Mouse (Mus musculus) testis, postnatal 10 days (tissue): ENCODE data around the gene 1110002E22Rik.

Experiments
- DNase-seq: peaks from one replicate; pipeline ENCODE4 v3.0.0; 2021; ENCODE audit warnings: low spot score

The 1110002E22Rik gene

DNA sequence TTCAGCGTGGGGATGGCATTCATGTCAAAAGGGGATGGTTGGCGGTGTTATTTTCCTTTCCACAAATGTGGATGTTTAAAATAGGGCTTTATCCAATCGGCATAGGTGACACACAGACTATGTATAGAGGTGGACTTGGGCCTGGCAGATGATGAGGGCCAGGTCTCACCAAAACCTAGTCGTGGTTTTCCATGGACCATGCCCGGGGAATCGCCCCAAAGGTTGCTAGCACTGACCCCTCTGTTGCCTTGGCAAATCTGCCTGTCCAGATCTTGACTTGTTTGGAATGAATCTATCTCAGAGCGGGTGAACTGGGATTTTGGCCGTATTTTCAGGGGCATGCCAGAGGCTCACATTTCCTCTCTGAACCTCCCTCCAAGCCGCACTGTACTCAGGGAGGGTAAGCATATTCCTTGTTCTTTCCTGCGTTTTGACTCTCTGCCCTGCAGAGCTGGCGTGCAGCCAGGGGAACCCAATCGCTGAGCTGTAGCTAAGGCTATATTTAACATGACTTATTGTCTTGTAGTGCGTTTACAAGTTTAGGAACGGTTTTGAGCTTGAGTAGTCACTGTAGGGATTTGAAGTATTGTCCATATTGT is 1.0 kb upstream of the 1110002E22Rik start:
- DNase-seq: peak; percentile 72

DNA sequence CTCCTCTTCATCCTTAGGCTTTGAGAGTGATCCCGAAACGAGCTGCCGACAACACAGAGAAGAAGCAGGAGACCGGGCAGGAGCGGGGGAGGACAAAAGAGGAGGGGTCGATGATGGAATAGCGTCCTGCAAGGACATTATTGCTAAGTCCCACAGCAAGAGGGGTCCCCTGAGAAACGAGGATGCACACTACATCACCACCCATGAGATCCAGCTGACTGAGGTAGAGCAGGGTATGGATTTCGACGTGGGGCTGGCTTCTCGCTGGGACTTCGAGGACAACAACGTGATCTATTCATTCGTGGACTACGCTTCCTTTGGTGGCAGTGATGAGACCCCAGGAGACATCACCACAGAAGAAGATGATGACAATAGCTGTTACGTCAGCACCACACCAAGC is 1.1 kb downstream of the 1110002E22Rik start:
- no peak for DNase-seq

DNA sequence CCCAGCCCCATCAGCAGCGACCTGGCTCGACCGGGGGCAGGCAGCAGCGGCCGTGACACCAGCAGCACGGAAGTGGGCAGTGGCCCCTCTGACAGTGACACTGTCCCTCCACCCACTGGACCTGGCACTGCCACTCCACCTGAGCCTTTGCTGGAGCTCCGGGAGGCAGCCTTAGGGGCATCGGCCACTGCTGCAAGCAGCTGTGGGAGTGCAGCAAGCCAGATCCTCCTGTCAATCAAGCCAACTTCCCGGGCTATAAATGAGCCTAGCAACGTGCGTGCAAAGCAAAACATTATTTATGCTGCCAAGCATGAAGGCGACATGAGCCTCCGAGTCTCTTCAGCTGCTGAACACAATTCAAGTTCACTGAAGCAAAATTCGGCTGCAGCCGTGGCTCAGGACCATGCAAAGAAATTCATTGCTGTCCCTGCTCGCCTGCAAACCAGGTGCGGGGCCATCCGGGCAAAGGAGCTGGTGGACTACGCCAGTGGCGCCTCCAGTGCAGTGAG is 1.6 kb downstream of the 1110002E22Rik start:
- no peak for DNase-seq

- DNase-seq: no peak
Observed at GRCm38 (mm10) chr3:138067288-138067687, 2.4 kb downstream of the 1110002E22Rik start, which contains the start of gene Gm5105. Gene Gm5105 (minus strand): TSS chr3:138067388.

DNA sequence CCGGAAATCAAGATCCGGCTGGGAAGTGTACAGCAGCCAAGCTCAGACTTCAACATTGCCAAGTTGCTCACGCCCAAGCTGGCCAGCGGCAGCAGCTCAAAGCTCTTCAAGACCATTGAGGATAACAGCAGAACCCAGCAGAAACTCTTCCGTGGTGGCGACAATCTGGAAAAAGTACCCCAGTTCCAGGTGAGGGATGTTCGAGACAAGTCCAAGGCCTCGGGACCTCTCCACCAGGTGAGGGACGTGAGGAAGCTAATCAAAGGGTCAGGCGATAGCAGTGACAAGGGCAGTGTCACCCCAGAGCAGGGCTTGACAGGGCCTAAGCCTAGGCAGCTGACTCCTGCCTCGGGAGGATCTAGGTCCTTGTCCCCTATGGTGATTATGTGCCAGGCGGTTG is 3.3 kb downstream of the 1110002E22Rik start:
- no peak for DNase-seq

GRCm38 (mm10) chr3:138069756-138070511 is 5.1 kb downstream of the 1110002E22Rik start:
- no peak for DNase-seq

GRCm38 (mm10) chr3:138071004-138071403 is 6.2 kb downstream of the 1110002E22Rik start:
- DNase-seq: no peak

- DNase-seq: no peak
Observed at GRCm38 (mm10) chr3:138071476-138072073, 6.7 kb downstream of the 1110002E22Rik start.

GRCm38 (mm10) chr3:138074214-138074613 is 9.4 kb downstream of the 1110002E22Rik start:
- no peak for DNase-seq

GRCm38 (mm10) chr3:138075209-138075608 is 10.4 kb downstream of the 1110002E22Rik start:
- DNase-seq: peak; percentile 54

- DNase-seq: no peak
Observed at GRCm38 (mm10) chr3:138077476-138078340, 12.9 kb downstream of the 1110002E22Rik start.

DNA sequence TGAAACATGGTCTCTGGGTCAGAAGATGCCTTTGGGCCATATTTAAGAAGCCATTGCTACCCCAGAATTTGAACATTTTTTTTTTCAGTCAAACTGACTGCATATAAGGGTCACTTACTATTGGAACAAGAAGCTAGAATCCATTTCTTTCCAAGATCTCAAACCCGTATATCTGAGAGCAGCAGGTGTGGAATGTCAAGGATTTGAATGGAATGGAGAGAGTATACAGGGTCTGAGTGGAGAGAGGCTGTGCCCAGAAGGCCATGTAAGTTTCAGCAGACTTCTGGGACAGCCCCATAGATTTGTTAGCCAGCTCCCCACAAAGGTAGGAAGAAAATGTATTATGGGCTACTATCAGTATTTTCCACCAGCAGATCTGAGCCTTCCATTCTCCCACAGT is 13.8 kb downstream of the 1110002E22Rik start:
- no peak for DNase-seq

GRCm38 (mm10) chr3:138083073-138083637 is 18.3 kb downstream of the 1110002E22Rik start:
- DNase-seq: no peak

GRCm38 (mm10) chr3:138083896-138084295 is 19.0 kb downstream of the 1110002E22Rik start:
- DNase-seq: no peak

GRCm38 (mm10) chr3:138095301-138095700 is 30.4 kb downstream of the 1110002E22Rik start:
- no peak for DNase-seq

DNA sequence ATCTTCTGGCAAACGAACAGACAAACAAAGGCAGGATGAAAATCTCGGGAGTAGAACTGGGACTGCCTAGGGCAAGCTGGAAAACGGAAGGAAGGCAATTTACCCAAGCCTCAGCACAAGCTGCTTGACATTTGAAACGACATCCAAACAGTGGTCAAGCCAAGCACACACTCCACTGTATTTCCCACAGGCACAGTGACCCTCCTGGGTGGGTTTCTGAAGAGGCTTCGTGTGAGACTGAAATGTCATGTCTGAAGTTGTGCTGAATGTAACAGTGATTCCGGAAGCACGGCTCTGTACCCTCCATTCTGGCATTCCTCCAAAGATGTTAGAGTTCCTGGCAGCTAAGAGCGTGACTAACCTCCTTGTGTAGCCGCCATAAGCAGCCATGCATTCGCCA is 30.9 kb downstream of the 1110002E22Rik start:
- no peak for DNase-seq

GRCm38 (mm10) chr3:138096263-138097028 is 31.6 kb downstream of the 1110002E22Rik start:
- DNase-seq: no peak

- no peak for DNase-seq
Observed at GRCm38 (mm10) chr3:138097718-138098117, 32.9 kb downstream of the 1110002E22Rik start.

DNA sequence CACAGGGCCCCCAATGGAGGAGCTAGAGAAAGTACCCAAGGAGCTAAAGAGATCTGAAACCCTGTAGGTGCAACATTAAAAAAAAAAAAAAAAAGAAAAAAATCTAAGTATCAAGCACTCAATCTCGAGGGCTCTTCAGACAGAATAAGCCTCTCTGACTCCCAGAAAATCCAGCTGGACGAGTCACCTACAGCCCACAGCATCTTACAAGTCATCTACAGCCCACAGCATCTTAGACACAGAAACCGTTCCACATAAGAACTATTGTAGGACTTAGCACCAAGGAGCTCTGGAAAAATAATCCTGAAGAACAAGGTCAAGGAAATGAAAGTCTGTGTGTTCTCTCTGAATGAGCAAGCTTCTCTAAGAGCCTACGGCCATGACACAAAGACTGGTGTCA is 37.1 kb downstream of the 1110002E22Rik start:
- DNase-seq: no peak

GRCm38 (mm10) chr3:138103690-138104089 is 38.8 kb downstream of the 1110002E22Rik start:
- no peak for DNase-seq

DNA sequence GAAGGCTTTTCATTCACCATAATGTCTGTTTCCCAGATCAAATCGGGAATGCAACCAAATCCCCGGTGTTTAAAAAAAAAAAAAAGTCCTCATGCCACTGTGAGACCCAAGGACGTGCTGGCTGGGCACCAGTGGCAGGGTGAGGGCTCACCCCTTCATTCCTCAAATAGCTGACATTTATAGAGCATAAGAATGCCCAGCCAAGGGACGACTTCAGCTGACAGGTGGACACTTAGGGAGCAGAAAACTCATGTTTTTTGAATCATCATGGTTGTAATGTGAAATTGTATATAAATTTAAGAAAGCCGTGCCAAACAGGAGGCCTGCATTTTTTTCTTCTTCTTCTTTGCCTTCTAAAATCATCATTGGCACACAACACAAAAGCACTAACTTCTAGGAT is 40.2 kb downstream of the 1110002E22Rik start:
- DNase-seq: no peak
